Mouse (Mus musculus): ENCODE data around the gene Pias1. TPM values are rescaled to one million over a fixed set of nuclear protein-coding genes. Genes with fewer than 3 reads are reported as not detected.

Pias1 gene
- polyA plus RNA-seq, 1 experiment from 2014 or later = 43.8 TPM

DNA sequence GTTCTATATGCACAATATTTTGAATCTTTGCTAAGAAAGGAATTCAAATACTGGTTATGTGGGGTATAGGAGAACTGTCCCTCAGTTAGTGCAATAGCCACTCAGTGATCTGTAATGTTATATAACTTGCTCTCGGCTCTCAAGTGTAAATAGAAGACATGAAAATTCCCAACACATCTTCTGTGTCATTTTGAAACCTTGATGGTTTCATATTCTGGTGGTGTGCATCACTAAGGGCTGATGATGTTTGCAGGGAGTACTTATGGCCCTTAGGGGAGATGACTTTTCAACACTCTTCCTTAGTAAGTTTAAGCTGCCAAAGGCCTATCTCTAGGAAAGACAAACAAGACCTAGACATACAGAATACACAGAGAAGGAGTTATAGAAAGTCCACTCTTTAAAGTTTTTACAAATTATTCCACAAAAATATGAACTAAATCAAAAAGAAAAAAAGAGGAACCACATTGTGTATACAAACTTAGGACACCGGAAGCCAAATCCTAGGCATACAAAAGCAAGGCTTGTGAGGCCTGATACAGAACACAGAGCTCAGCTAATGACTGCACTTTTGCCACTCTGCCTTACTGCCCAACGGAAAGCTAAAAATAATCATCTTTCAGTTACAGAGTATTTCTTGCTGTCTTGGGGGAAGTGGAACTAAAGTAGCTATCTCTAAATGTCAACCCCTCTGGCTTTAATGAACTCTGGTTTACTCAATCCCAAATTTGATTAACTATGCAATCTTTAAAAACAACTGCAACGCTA, 55.0 kb downstream of the Pias1 start:
- no peaks in the 10 kb centered on the region for H3K9me3 ChIP-seq
- no peak overlapping the region for H3K4me3 ChIP-seq
- peak overlapping the region; percentile 7; the same call in 1 of the 2 replicates for H3K27ac ChIP-seq
- peaks cover 30% of the 10 kb centered on the region for H3K4me1 ChIP-seq
- H3K27me3 ChIP-seq (ENCODE audit: insufficient read depth, poor library complexity, severe bottlenecking) = no peaks in the 10 kb centered on the region
- no peak for DNase-seq (ENCODE audit: low spot score)
- no peaks in the 10 kb centered on the region for H3K36me3 ChIP-seq
- WGBS = 60% methylated on average over 4 of the region's 4 CpGs

DNA sequence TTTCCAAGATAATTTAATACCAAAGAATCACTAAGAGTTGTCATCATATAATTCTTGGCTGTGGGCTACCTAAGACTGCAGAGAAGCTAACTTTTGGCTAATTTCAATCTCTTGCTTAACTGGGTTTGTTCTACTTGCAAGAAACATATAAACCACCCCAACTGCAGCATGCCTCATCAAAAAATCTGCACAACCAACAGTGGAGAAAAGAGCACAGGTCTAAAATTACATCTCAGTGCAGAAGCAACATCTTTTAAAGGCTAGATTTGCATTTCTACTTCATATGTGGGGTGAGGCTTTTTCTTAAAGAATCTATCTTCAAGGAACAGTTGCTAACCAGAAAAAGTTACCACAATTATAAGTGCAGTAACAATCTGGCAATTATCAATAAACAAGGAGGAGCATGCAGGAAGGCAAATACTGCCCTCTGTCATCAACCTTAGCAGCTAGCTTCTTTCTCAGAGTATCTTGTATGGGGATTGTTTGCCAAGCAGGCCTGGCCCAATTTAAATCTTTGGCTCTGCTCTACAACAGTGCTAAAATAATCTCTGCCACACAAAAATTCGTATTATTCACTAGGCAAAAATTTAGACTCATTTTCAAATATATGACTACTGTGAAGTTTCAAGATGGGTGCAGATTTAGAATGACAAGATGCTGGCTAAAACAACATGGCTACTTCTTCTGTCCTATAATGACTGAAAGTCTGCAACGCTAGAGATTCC, 62.7 kb downstream of the Pias1 start:
- H3K27me3 ChIP-seq (ENCODE audit: insufficient read depth, poor library complexity, severe bottlenecking) = no peaks in the 10 kb centered on the region
- peaks cover 3% of the 10 kb centered on the region for H3K36me3 ChIP-seq
- no peaks in the 10 kb centered on the region for H3K9me3 ChIP-seq
- no peak overlapping the region for H3K4me3 ChIP-seq
- WGBS = 77% methylated on average over 2 of the region's 2 CpGs
- no peak overlapping the region for H3K27ac ChIP-seq
- DNase-seq (ENCODE audit: low spot score) = no peak
- peaks cover 3% of the 10 kb centered on the region; the same call in 1 of the 2 replicates for H3K4me1 ChIP-seq

DNA sequence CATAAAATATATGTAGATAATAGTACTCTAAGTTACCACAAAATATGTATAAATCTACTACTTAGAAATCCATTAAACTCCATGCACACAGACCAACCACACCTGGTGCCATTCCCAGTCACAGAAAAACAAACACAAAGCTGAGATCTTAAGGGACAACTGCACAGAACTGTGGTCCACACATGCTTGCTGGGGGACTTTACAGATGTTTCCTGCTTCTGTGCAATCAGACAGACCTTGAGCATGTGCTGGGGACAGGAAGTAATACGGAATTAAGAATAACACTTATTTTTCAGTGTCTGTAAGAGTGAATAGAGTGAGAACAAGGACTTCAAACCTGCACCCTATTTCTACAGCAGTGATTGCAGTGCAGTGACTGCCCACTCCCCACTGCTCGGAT, 66.8 kb downstream of the Pias1 start:
- Histone ChIP-seq H3K36me3 (peaks cover 25% of the 10 kb centered on the region), H3K27me3 (ENCODE audit: insufficient read depth, poor library complexity, severe bottlenecking) (no peaks in the 10 kb centered on the region), H3K9me3 (no peaks in the 10 kb centered on the region), H3K4me3 (no peak overlapping the region), H3K27ac (no peak overlapping the region), H3K4me1 (peaks cover 6% of the 10 kb centered on the region; the same call in 1 of the 2 replicates)
- 81% methylated on average over 2 of the region's 2 CpGs for WGBS
- no peak for DNase-seq (ENCODE audit: low spot score)

DNA sequence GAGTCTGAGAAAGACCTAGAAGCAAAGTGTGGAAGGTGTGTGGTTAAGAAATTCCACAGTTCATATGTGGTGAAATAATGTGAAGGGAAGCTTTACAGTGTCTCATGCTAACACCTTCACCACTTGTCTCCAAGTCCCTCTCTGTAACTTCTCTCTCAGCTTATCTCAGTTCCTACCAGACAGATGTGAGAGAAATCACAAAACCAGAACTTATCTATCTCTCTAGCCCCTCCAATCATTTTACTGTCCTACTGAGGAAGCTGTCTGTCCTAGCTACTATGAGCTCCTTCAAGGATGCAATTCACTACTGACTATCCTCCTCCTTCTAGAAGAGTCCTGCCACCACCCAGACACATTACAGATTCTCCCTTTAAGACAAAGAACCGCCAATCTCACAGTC, 70.7 kb downstream of the Pias1 start:
- 92% methylated on average over 1 of the region's 1 CpGs for WGBS
- Histone ChIP-seq H3K9me3 (peaks cover 4% of the 10 kb centered on the region; the same call in 1 of the 2 replicates), H3K27me3 (ENCODE audit: insufficient read depth, poor library complexity, severe bottlenecking) (no peaks in the 10 kb centered on the region)

DNA sequence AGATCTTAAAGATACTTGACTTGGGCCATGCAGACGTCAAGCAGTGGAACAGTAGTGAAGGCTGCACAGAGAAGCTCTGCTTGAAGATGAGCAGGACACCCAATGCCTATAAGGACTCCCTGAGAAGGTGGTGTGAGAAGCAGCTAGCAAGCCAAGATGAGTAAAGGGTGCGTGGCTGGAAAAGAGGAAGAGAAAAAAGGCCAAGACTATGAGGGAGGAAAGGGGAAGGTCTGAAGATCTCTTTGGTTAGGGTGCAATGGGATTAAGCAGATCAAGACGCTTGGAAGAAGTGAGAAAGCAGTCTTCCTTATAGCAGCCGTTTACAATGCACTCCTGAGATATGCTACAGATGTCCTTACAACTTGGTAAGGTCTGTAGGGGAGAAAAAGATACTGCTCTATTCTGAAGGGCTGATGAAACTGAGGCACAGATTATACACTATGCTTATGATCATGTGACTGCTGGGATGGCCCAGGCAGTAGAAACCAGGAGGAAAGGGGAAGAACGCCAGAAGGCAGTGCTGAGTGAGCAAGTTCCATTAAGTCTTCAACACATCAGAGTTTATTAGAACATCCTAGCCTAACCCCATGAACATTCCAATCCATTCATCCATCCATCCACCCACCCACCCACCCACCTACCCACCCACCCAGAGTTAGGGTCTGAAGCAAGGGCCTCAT, 74.2 kb downstream of the Pias1 start:
- Histone ChIP-seq H3K27me3 (ENCODE audit: insufficient read depth, poor library complexity, severe bottlenecking) (no peaks in the 10 kb centered on the region), H3K9me3 (peaks cover 4% of the 10 kb centered on the region; the same call in 1 of the 2 replicates), H3K36me3 (peaks cover 67% of the 10 kb centered on the region), H3K4me3 (no peak overlapping the region), H3K27ac (no peak overlapping the region), H3K4me1 (0 out of 2 replicates have a peak, but pooled peaks cover 3% of the 10 kb centered on the region)
- DNase-seq (ENCODE audit: low spot score) = no peak
- 78% methylated on average over 5 of the region's 5 CpGs for WGBS

More for the DNA sequence above, 70.7 kb downstream of the Pias1 start:
- no peak overlapping the region for H3K27ac ChIP-seq
- H3K4me3 ChIP-seq = no peak overlapping the region
- 0 out of 2 replicates have a peak, but pooled peaks cover 3% of the 10 kb centered on the region for H3K4me1 ChIP-seq
- no peak for DNase-seq (ENCODE audit: low spot score)
- peaks cover 45% of the 10 kb centered on the region for H3K36me3 ChIP-seq

DNA sequence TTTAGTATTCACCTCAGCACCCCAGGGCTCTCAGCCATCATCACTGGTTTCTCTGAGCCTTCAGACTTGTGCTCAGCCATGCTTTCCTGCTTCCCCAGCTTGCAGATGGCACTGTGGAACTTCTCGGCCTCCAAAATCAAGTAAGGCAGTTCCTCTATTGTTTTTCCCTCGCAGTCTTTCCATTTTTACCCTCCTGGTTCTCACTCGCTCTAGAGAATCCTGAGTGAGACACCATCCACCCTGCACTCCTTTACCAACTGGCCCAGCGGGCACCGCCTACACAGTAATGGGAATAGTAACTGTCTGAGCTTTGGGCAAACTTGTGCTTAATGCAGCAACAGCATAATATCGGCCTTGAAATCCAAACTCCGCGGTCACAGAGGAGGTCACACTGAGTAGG, 82.7 kb downstream of the Pias1 start:
- DNase-seq (ENCODE audit: low spot score) = no peak
- no peak overlapping the region for H3K4me3 ChIP-seq
- peaks cover 42% of the 10 kb centered on the region for H3K36me3 ChIP-seq
- no peaks in the 10 kb centered on the region for H3K4me1 ChIP-seq
- H3K27ac ChIP-seq = no peak overlapping the region
- no peaks in the 10 kb centered on the region for H3K9me3 ChIP-seq
- no peaks in the 10 kb centered on the region for H3K27me3 ChIP-seq (ENCODE audit: insufficient read depth, poor library complexity, severe bottlenecking)
- WGBS = 92% methylated on average over 8 of the region's 8 CpGs

DNA sequence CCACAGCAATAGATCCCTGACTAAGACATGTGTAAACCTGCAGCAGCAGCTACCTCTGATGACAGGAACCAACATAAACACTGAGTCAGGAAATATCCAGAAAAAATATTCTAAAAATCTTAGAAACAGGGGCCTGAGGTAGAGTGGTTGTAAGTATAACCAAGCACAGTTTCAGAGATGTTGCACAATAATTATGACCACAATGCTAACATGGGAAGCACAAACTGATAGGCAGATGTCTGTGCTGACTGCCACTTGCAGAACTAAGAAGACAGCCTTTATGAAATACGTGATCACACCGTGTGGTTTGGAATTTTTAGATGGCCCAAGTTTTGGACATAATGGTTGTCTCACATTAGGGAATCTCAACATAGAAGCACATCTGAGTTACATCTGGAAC, 83.9 kb downstream of the Pias1 start:
- no peak for DNase-seq (ENCODE audit: low spot score)
- Histone ChIP-seq H3K27ac (no peak overlapping the region), H3K4me3 (no peak overlapping the region), H3K36me3 (peaks cover 32% of the 10 kb centered on the region), H3K27me3 (ENCODE audit: insufficient read depth, poor library complexity, severe bottlenecking) (no peaks in the 10 kb centered on the region), H3K9me3 (no peaks in the 10 kb centered on the region), H3K4me1 (no peaks in the 10 kb centered on the region)
- 97% methylated on average over 2 of the region's 2 CpGs for WGBS

DNA sequence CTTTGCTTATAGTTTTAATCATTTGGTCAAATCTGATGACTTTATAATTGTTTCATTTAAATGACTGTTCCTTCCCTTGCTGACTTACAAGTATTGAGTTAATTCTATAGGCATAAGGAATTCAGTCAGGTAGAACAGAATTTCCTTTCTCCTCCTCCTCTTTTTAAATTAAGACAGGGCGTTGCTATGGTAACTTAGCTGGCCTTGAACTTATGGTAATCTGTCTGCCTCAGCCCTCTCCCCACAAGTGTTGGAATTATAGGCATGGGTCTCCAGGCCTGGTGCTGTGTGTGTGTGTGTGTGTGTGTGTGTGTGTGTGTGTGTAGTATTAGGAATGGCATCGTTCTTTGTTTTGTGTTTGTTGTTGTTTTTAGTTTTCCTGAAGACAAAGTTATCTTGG, 86.0 kb downstream of the Pias1 start:
- Histone ChIP-seq H3K27ac (no peak overlapping the region), H3K4me3 (no peak overlapping the region), H3K27me3 (ENCODE audit: insufficient read depth, poor library complexity, severe bottlenecking) (no peaks in the 10 kb centered on the region), H3K36me3 (peaks cover 35% of the 10 kb centered on the region), H3K4me1 (no peaks in the 10 kb centered on the region), H3K9me3 (no peaks in the 10 kb centered on the region)
- WGBS = 97% methylated on average over 2 of the region's 2 CpGs
- no peak for DNase-seq (ENCODE audit: low spot score)

DNA sequence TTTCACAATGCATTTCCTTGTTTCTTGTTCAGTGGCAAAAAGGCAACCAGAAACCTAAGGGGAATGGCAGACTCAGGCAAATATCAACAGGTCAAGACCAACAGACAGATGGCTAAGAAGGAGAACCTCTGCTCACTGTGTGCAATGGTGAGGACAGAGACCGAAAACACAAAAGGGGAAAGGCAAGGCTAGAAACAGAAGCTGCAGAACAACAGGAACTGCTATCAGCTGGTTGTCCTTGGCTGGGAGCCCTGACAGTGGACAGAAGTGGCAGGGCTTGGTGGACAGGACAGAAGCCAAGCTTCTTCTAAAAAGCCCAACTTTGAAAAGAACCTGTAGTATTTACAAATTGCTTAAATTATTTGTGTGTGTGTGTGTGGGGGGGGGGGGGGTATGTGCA, 93.2 kb downstream of the Pias1 start:
- no peak for DNase-seq (ENCODE audit: low spot score)
- peaks cover 52% of the 10 kb centered on the region for H3K36me3 ChIP-seq
- H3K4me3 ChIP-seq = no peak overlapping the region
- no peaks in the 10 kb centered on the region for H3K27me3 ChIP-seq (ENCODE audit: insufficient read depth, poor library complexity, severe bottlenecking)
- H3K4me1 ChIP-seq = no peaks in the 10 kb centered on the region; the same call in 1 of the 2 replicates
- 70% methylated on average over 1 of the region's 1 CpGs for WGBS
- no peaks in the 10 kb centered on the region for H3K9me3 ChIP-seq
- H3K27ac ChIP-seq = no peak overlapping the region

DNA sequence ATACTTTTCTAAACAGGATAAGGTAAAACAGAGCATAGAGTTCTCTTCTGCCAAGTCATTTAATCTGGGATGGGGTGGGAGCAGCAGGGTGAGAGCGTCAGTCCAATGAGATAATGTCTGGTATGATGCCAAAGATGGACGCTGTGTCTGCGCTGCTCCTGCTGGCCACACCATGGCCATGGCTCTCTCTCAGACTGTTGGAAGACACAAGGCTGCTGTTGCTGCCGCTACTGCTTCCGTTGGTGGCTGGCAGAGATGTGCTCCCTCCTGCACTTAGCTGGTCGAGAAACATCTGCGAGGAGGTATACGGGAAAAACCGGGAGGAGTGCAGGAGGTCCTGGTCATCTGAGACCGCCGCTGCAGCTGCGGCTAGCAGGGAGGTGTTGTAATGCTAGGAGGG, 105.9 kb downstream of the Pias1 start:
- H3K4me3 ChIP-seq = no peak overlapping the region
- WGBS = 75% methylated on average over 12 of the region's 12 CpGs
- no peaks in the 10 kb centered on the region for H3K27me3 ChIP-seq (ENCODE audit: insufficient read depth, poor library complexity, severe bottlenecking)
- peaks cover 53% of the 10 kb centered on the region for H3K36me3 ChIP-seq
- H3K4me1 ChIP-seq = peaks cover 15% of the 10 kb centered on the region
- H3K27ac ChIP-seq = no peak overlapping the region
- H3K9me3 ChIP-seq = no peaks in the 10 kb centered on the region
- no peak for DNase-seq (ENCODE audit: low spot score)

DNA sequence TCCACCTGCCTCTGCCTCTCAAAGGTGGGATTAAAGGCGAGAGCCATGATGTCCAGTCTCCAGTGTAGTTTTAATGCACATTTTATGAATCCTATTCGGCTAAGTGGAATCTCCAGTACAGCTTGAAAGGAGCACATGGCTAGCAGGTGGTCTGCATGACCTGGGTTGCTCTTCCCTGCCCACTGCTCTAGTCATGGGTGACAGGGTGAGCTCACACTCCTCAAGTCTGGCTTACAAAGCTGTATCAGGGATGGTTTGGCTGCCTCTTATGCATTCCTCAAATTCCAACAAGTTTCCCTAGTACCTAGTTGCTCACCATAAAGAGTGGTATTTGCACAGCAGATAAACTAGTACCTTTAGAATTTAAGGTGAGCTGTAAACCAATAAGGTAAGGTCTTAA, 109.9 kb downstream of the Pias1 start:
- peaks cover 22% of the 10 kb centered on the region for H3K36me3 ChIP-seq
- H3K4me3 ChIP-seq = no peak overlapping the region
- H3K27ac ChIP-seq = no peak overlapping the region
- H3K27me3 ChIP-seq (ENCODE audit: insufficient read depth, poor library complexity, severe bottlenecking) = no peaks in the 10 kb centered on the region
- 77% methylated on average over 2 of the region's 2 CpGs for WGBS
- DNase-seq (ENCODE audit: low spot score) = no peak
- H3K9me3 ChIP-seq = no peaks in the 10 kb centered on the region
- peaks cover 15% of the 10 kb centered on the region for H3K4me1 ChIP-seq

DNA sequence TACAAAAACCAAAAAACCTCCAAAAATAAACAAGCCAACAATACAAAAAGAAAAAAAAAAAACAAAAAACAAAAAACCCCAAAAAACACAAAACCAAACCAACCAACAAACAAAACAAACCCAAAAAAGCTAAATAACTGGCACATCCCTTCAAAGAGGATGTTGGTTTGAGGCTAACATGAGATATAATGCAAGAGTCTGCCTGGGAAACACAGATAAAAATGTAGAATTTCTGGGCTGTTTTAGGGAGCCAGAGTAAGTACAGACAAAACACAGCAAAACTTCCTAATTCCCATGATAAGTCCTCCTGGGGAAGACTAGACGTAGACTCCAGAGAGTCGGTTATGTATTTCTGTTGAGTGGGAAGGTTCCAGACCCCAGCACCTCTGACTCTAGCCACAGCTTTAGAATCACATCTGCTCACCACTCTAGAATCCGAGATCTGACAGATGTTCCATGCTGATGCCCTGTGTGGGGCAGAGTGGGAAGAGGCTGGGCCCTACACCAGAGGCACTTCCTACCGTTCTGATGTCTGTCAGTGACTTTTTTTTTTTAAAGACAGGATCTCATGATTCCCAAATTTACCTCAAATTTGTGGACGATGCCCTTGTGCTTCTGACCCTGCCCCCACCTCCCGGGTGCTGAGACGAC, 110.6 kb downstream of the Pias1 start:
- 73% methylated on average over 7 of the region's 7 CpGs for WGBS
- no peaks in the 10 kb centered on the region for H3K9me3 ChIP-seq
- H3K4me1 ChIP-seq = peaks cover 15% of the 10 kb centered on the region
- no peak for DNase-seq (ENCODE audit: low spot score)
- H3K36me3 ChIP-seq = peaks cover 16% of the 10 kb centered on the region
- H3K27ac ChIP-seq = no peak overlapping the region
- H3K27me3 ChIP-seq (ENCODE audit: insufficient read depth, poor library complexity, severe bottlenecking) = no peaks in the 10 kb centered on the region
- no peak overlapping the region for H3K4me3 ChIP-seq

All from heart, embryonic 10.5 days (tissue).